Comparison of ENCODE assay signal across 10 mouse cellular contexts in the genomic region with DNA sequence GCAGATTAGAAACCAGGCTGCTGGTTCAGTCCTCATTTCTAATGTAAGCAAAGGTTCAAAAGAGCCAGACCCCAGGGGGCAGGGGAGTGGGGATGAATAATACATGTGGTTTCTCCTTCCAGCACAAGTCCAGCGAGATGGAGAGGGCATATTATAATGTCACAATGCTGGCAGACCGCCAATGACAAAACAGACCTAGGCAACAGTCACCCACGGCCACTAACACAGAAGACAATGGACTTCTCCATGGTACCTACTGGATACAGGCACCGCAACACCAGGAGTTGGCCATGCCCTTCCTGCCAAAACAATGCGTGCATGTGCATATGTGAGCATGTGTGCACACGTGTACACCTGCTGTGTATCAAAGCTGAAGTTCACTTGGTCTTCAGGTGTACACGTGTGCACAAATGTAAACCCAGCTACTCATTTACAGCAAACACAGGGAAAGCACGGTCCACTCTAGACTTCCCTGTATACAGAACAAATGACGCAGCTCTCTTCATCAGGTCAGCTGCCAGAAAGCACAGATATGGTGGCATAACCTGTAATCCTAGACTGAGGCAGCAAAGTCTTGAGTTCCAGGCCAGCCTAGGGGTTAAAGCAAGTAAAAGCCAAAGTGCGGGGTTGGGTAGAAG. TPM values are rescaled to one million over a fixed set of nuclear protein-coding genes. Genes with fewer than 3 reads are reported as not detected.
DNase-seq lines count a peak whose midpoint lies in the region.
"Had no signal": no experiment of that assay in that cellular context is flagged by ENCODE, and none has a peak within 500 bp of the region (broad histone marks: within the 10 kb centered on the region; RNA-seq: fewer than 3 reads in every experiment).

No protein-coding gene starts in this region.

- no peak overlapping the region for H3K4me3 ChIP-seq in heart, embryonic 10.5 days
- H3K4me3 ChIP-seq in hindbrain, embryonic 10.5 days: 0 out of 2 replicates have a peak overlapping the region, but pooled peaks have one; percentile 9

- no peaks in the 10 kb centered on the region for H3K9me3 ChIP-seq in heart, embryonic 10.5 days
- H3K9me3 ChIP-seq in hindbrain, embryonic 10.5 days: no peaks in the 10 kb centered on the region

- H3K4me1 ChIP-seq in heart, embryonic 10.5 days: peaks cover 18% of the 10 kb centered on the region
- H3K4me1 ChIP-seq in hindbrain, embryonic 10.5 days (replicated peaks): peaks cover 42% of the 10 kb centered on the region

- peak; percentile 44 for DNase-seq in heart, postnatal 4 days
- no peak for DNase-seq in heart, embryonic 10.5 days (ENCODE audit: low spot score)
- DNase-seq in hindbrain, embryonic 10.5 days (ENCODE audit: low spot score): peak; percentile 50
- DNase-seq in kidney, postnatal 4 days: peak; percentile 49 to 68
- peak; percentile 56 for DNase-seq in retina, embryonic 14.5 days (ENCODE audit: low spot score)
- DNase-seq in left cerebral cortex, adult 9 months (ENCODE audit: low spot score in 2 of 2): no peak
- no peak for DNase-seq in left cerebral cortex, adult 11 months (ENCODE audit: low spot score)
- no peak for DNase-seq in layer of hippocampus, postnatal 25 days (ENCODE audit: extremely low spot score in 1 of 2, low spot score in 1 of 2)
- DNase-seq: cerebellum, adult 11 months had no signal

- WGBS in heart, embryonic 10.5 days: 84% methylated on average over 10 of the region's 10 CpGs
- WGBS in hindbrain, embryonic 10.5 days: 62% methylated on average over 10 of the region's 10 CpGs

- no peaks in the 10 kb centered on the region for H3K36me3 ChIP-seq in heart, embryonic 10.5 days
- H3K36me3 ChIP-seq in hindbrain, embryonic 10.5 days: no peaks in the 10 kb centered on the region

- no peak overlapping the region for H3K27ac ChIP-seq in heart, embryonic 10.5 days
- H3K27ac ChIP-seq in hindbrain, embryonic 10.5 days: peak overlapping the region; percentile 77; the same call in 1 of the 2 replicates

- H3K27me3 ChIP-seq in heart, embryonic 10.5 days (ENCODE audit: insufficient read depth, poor library complexity, severe bottlenecking): peaks cover 78% of the 10 kb centered on the region; the same call in 1 of the 2 replicates
- peaks cover 36% of the 10 kb centered on the region for H3K27me3 ChIP-seq in hindbrain, embryonic 10.5 days (ENCODE audit: insufficient read depth, poor library complexity, severe bottlenecking)
- H3K27me3 ChIP-seq: CH12.LX had no signal

RNA-seq across cellular contexts. Expression of a gene that starts 21.4 kb away (rescaled TPM):
- 10 to 100 TPM; 13.8 to 17.7 TPM for total RNA-seq in heart, postnatal 4 days (2021)
- polyA plus RNA-seq in heart, embryonic 10.5 days (2016; fragmentation: Nextera tagmentation; extraction: Ambion mirVana): 4.5 and 10.4 TPM in 2 replicates
- 8.1 and 9.7 TPM in 2 replicates for polyA plus RNA-seq in hindbrain, embryonic 10.5 days (2016; fragmentation: Nextera tagmentation; extraction: Ambion mirVana)
- total RNA-seq in layer of hippocampus, postnatal 25 days (2021): 100 to 1,000 TPM; 211 to 245 TPM

Comparison
In these comparisons a context has a peak if more than half of its experiments do, and no peak if none do; other contexts are left out.
1. DNase-seq: peak in heart, postnatal 4 days (single experiment), hindbrain, embryonic 10.5 days (single experiment), kidney, postnatal 4 days (2 of 2) and retina, embryonic 14.5 days (single experiment); none in heart, embryonic 10.5 days (single experiment), left cerebral cortex, adult 9 months (0 of 2), left cerebral cortex, adult 11 months (single experiment) and layer of hippocampus, postnatal 25 days (0 of 2).
2. RNA of a gene that starts 21.4 kb away (total RNA-seq): 211 to 245 TPM in layer of hippocampus, postnatal 25 days; 13.8 to 17.7 TPM in heart, postnatal 4 days; every median in the first group is over 10 times any median in the second.